Mouse (Mus musculus) heart, postnatal 4 days (tissue): ENCODE measurements around the gene Tmem189. TPM values are rescaled to one million over a fixed set of nuclear protein-coding genes. Genes with fewer than 3 reads are reported as not detected.

ENCODE experiments used
- DNase-seq: peaks from one replicate; pipeline ENCODE4 v3.0.0; 2021
- total RNA-seq, 2 experiments: library from RNA; stranded (reverse); gene quantifications; 2 replicates each; pipeline ENCODE4 v1.2.3; 2021

The Tmem189 gene
- total RNA-seq, 2 experiments from 2014 or later: 41.1 to 41.6 TPM

DNA sequence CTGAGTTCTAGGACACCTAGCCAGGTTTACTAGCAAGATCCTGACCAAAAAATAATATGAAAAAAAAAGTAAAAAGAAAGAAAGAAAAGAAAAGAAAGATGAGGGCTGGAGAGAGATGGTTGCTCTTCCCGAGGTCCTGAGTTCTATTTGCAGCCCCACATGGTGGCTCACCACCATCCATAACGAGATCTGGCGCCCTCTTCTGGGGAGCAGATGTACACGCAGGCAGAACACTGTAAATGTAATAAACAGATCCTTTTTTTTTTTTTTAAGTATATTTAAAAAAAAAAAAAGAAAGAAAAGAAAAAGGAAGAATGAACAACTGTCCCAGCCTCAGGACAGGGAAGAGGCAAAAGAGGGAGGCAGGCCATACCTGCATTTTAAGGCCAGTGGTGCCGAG is 11.0 kb downstream of the Tmem189 start:
- DNase-seq: no peak

DNA sequence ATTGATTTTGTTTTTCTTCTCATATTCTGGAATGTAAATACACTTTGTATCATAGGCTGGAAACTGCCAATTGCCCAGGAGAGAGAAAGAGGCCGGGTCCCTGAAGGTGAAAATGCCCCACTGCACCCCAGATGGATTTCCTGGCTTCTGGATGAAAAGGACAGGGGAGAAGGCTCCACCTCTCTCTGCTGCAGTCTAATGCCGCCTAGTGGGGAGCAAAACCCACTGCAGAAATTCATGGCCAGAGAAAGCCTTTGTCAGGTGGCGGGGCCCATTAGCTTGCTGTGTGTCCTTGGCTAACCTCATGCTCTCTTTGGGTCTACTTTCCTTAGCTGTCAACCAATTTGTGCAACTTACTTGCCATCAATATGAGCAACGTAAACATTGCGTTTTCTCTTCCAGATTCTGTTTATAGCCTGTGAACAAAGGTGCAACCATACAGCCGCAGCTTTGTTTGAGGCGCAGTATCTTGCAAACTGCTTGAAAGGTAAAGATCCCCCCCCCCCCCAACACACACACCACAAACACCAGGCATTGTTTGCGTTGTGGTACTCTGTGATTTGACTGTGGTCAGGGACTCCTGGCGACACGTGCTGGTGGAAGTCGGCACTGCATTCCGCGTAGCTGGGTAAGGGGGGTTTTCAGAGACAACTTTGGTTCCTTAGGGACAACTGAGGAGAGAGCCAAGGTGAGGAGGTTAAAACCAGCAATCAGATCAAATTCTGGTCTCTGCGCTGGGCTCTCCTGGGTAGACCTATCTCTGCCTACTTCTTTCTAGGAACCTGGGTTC is 14.3 kb downstream of the Tmem189 start:
- peak; percentile 59 for DNase-seq

DNA sequence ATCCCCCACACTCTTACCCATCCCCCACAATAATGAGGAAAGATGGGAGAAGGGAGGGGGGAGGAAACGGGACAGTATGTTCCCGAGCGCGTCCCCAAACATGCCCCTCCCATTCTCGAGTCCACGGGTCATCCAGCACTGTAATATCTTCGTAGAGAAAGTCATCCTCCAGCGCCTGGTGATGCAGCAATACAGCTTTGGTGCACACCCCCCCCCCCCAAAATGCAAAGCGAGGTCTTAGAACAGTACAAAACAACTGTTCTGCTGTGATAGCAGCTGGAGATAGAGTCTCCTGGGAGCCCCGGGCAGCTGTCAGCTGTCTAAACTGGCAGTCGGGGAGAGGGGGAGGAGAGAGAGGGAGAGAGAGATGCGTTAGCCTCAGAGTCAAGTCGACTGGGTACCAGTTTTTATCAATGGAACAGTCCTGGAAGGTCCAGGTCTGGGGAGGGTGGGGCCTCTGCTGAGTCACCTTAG is 17.4 kb downstream of the Tmem189 start:
- peak; percentile 69 for DNase-seq

DNA sequence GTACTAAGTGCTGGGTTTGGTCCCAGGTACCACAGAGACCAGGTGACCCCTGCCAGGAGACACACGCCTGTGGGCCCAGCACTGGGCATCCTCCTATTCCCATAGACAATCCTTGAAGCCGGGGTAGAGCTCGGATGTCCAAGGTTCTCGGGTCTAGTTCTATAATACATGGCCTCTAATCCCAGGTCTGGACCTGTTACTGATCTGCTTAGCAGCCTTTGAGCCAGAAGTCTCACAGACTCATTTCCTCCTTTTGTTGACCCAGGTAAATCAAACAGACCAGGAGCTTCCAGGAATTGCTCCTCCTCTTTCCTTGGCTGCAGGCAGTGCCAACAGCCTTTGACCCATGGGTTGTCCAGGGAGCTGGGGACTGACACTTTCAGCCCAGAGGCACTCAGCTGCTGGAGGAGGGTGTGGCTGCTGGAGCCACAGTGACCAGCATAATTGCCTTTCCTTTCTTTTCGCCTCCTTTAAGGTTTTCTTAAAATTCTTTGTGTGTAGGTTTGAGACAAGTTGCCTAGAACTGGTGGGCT is 18.5 kb downstream of the Tmem189 start:
- DNase-seq: no peak

DNA sequence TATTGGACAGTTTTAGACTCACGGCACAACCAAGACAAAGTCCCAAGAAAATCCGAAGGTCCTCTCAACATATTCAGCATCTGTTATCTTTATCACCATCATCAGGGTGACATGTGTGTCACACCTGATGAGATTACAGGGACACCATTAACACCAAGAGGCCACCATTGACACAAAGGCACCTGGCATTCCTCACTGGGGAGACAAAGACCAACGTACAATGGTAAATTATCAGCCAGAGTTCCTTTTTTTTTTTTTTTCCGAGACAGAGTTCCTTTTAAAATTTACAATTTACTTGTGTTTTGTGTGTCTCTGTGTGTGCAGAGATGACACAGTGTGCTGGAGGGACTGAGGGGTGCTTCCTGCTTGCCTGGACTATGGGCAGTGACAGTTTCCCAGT is 20.2 kb downstream of the Tmem189 start:
- DNase-seq: no peak

DNA sequence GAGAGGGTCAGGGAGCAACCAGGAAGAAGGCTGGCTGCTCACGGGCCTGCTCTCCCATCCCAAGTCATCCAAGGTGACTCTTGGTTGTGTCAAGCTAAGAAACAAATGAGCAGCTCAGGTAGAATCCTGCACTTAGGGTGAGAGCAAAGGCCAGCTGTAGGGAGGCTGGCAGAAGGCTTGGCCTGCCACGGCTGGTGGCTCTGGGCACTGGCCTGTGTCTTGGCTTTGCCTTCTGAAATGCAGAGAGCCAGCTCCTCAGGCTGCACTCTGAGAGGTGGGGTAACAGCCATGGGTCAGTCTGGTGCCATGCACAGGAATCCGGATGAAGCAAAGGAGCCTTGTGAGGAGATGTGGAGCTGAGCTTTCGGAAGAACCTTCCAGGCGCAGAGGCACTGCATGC is 21.2 kb downstream of the Tmem189 start:
- no peak for DNase-seq

DNA sequence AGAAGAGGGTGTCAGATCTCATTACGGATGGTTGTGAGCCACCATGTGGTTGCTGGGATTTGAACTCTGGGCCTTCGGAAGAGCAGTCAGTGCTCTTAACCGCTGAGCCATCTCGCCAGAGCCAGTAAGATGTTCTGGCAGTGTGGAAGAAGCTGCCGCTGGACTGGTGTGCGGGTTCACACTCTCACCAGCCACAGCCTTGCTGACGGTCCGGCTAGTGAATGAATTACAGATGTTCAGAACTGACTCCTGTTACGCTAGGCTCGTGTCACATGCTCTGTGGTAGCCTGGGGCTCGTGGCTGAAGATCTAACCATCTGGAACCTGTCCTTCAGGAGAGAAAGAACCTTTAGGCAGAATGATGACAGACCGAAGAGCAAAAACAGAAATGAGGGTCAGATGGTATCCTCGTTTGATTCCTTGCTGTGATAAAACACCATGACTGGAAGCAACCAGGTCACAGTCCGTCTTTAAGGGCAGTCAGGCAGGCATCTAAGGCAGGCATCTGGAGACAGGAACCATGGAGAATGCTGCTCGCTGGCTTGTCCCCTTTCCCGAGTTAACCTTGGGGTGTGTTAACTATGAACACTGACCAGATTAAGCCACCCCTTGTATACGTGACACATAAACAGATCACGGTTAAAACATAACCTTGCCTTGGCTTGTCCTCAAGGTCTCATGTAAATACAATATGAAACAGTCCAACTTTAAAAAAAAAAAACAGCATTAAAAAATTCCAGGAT is 23.5 kb downstream of the Tmem189 start:
- no peak for DNase-seq

DNA sequence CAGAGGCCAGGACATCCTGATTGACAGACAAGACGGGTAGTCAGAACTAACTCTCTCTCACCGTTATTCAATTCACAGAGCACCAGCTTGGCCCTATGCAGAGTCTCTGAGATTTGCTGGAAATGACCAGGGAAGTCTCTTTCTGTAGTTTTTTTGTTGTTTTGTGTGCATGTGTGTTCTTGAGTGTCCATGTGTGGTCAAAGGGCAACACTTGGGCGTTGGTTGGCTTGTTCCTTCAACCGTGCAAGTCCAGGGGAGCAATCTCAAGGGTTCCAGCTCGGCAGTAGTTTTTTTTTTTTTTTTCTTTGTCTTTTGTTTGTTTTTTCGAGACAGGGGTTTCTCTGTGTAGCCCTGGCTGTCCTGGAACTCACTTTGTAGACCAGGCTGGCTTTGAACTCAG is 26.9 kb downstream of the Tmem189 start:
- DNase-seq: no peak

DNA sequence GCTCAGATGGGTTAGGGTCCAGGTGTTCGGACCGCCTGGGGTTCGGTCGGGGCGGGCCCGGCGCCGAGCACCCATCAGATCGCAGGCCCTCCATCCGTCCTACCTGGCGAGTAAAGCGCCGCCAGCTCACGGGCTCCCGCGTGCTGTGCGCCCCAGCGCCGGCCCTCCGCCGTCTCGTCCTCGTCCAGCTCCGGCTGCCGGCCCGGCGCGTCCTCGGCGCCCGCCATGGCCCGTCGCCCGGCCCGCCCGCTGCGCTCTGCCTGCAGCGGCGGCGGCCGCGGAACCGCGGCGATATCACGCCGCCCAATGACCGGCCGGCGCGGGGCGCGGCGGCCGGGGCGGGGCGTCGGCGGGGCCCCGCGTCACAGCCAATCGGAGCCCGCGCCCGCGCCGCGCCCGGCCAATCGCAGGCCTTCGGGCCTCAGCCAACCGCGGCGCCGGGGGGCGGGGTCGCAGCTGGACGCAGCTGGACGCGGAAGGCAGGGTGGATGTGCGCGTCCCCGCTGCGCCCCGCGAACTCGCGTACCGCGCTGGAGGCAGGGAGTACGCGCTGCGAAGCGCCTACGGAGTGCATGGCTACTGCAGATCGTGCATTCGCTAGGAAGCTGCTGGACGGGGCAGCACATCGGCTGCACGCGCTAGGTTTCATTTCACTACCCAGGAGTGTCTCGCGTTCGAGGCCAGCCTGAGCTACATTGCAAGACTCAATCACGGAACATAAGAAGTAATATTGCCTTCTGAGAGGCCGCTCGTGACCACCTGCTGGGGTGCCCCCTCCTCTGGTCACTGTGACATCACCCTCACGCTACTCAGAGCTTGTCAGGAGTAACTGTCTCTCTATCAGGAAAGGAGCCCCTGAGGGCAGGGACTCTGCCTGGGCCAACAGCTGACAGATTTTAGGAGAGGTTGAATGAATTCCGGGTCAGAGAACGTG is 28.1 kb downstream of the Tmem189 start, which contains the start of gene Gm20431:
Gene Gm20431, minus strand, starts transcription at position 227 of the 934 bp plus-strand sequence.
- DNase-seq: peak; percentile 98

DNA sequence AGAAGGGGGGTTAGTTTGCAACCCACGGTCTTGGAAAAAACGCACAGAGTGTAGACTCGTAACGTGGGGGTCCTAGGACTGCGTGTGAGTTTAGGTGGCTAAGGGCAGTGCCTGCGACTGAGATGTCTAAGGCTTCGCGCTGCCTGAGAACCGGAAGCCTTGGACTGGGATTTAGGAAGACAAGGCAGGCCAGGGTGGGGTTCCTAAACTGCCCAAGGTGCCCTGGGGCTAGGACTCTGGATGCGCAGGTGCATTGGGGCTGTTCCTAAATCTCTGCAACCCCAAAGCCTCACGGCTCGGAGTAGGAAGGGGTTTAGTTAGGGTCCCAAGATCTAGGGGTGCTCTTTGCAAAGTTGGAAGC is 29.0 kb downstream of the Tmem189 start:
- DNase-seq: no peak

DNA sequence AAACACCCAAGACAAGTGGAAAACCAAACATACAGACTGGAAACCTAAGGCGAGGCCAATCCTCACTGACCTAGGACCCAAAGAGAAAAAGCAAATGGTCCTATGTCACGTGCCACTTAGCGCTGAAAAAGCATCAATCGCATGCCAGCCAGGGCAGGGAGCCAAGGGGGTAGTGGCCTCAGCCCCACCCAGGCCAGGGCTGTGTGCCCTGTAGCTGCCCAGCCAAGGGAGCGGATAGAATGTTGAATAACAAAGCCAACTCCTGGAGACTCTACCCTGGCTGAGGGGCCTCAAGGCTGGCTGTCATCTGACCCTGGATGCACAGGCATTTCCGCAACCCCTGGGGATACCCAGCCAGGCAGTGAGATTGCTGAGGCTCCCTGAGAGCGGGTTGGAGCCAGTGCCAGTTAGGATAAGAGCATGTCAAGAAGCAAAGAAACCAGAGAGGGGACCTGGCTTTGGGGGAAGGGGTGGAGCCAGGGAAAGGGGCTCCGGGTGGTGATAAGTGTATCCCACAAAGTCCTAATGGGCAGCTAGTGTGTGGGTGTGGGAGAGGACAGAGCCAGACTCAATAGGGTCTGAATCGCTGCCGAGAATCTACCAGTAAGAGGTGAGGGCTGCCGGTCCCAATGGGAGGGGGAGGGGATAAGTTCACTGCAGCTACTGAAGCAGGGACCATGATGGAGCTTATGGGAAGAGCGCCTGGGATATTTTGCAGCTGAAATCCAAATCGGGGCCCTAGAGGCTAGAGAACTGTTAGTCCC is 29.6 kb downstream of the Tmem189 start:
- DNase-seq: peak; percentile 84

DNA sequence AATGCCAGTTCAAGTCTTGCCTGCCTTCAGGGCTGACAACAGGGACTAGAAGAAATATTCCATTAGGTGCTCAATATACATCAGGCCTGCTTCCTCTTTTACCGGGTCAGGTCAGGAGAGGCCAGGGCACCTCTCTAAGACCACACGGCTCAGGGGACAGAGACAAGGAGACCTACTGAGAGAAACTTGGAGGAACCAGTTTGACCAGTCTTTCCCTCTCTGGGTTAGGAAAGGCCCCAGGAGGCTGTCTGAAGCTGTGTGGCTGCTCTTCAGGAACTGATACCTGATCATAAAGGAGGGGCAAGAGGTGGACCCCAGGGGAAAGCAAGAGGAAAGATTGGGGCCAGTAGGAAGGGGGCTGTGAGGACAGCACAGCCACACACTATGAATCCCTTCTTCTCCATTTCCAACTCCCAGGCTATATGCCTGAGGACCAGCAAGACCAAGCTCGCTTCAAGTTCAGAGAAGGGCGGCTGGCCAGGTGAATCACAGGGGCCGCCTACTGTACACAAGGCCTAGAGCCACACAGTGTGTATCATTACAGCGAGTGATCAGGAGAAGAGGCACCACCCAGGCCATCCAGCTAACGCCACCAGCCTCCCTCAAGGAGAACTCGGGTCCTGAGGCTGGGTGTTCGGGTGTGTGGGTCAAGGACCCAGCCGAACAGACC is 30.3 kb downstream of the Tmem189 start:
- DNase-seq: no peak

DNA sequence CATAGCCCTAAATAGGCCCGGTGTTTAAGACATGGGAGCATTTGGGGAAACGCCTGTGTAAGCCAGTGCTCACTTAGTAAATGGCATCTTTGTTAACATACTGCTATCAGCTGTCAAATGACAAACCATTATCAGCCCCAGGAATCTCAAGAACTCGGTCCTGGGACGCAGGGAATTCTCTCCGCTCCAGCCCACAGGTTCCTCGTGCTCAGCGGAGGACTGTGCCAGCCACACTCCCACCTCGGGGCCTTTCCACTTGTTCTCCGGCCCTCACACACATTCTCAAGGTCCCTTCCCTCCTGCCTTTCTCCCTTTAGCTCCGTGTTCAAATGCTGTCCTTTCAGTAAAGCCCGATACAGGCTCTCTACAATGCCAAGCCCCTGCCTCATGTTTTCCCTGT is 30.9 kb downstream of the Tmem189 start:
- DNase-seq: no peak

DNA sequence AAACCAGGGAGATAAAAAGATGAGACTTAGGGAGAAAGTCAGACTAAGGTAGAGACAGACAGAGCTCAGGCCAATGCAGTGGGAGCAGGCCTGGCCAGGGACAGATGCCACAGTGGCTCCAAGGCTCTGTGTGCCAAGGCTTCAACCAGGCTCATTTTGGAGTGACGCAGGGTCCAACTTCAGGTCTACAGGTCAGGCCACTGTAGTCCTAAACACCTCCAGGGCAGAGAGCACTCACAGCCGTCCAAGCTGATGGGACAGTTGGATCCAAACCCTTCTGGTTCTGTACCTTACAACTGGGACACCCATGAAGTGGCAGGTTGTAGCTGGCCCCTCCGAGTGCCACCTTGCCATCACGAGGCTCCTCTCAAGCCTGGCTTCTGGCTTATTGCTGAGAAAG is 31.6 kb downstream of the Tmem189 start:
- DNase-seq: no peak

DNA sequence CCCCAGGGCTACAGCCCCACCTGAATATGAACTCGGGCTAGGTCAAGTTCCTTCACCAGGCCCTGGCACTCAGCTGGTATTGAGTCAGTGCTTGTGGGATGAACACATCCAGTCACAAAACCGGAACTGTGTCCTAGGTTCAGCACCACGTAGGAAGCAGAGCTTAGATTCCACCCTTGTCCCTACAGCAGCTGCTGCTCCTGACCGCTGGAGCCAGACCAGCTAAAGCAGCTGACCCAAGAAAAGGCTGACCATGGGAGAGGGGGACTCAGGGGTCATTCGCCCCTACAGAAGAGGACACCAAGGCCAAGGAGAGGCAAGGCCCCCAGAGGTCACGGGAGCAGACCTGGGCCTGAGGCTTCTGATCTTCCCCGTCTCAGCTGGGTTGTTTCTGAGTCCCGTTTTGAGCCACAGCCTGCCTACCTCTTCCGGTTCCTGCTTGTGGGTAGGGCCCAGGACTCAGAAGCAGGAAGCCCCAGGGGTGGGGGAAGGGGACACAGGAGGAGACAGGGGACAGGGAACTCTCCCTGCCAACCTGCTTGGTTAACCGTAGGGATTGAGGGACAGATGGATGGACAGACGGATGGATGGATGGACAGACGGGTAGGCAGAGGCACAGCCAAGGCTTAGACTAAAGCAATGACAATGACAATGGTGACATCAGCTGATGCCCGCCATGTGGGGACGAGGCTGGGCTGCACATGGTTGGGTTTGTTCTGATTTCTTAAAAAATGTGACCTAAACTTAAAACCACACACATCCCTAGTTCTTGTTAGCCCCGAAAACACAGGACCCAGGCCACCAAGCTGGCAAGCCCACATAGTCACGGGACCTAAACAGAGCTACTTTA is 32.8 kb downstream of the Tmem189 start:
- no peak for DNase-seq

DNA sequence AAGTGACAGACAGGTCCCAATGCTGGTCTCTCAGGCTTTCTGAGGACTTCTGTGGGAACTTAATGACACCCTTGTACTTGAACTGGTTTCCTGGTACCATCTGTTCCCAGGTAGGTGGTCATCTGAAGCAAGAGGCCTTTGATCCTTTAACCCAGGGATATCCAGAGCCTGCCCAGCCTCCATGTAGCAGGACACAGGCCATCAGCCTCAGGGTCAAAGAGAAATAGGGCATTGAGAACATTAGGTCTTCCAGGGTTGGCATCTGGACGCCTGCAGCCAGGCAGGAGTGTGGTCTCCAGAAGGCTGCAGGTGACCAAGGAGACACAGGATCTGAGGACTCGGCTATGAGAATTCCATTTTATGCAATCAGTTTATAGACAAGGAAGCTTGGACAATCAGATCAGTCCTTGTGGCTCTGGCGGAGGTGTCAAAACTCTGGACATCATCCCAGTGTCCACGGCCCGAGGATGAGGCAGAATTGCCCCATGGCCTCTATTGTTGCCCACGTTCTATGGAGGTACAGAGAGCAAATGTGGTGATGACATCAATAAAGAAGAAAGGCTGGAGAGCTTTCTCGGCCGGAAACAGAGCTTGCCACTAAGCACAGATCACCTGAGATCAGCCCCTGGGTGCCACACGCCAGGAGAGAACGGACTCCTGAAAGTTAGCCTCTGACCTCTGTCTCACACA is 34.6 kb downstream of the Tmem189 start:
- DNase-seq: no peak

DNA sequence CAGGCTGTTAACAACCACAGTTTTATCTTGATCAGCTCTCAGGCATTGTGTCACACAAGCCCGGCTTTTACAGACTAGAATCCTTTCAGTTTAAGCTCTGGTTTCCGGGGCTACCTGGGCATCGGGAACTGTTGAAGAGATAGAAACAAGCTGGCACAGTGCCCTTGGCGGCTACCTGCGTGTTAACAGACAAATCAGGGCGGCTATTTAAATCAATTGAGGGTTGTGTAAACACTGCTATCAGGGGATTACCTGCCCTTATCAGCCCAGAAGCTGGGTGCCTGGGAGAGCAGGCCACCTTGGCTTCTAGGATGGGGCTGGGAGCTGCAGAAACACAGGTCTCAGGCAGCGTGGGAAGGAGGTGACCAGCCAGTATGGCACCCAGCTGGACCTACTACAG is 36.9 kb downstream of the Tmem189 start:
- DNase-seq: no peak

DNA sequence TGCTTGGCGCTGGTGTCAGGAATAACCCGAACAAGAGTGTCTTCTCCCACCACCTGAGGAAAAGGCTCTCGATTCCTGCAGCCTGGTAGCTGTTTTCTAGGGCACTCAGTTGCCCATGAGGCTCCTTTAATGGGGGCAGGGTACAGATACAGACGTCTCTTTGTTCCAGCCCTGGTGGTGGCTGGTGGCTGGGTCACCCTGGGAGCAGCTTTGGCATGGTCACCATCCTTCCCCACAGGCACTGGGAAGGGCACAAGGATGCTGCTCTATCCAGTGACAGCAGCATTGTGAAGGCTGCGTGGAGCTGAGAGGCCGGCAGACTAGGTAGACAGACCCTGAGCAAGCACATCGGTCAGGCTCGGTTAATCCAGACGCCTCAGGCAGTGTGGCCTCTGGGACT is 38.0 kb downstream of the Tmem189 start:
- DNase-seq: no peak

DNA sequence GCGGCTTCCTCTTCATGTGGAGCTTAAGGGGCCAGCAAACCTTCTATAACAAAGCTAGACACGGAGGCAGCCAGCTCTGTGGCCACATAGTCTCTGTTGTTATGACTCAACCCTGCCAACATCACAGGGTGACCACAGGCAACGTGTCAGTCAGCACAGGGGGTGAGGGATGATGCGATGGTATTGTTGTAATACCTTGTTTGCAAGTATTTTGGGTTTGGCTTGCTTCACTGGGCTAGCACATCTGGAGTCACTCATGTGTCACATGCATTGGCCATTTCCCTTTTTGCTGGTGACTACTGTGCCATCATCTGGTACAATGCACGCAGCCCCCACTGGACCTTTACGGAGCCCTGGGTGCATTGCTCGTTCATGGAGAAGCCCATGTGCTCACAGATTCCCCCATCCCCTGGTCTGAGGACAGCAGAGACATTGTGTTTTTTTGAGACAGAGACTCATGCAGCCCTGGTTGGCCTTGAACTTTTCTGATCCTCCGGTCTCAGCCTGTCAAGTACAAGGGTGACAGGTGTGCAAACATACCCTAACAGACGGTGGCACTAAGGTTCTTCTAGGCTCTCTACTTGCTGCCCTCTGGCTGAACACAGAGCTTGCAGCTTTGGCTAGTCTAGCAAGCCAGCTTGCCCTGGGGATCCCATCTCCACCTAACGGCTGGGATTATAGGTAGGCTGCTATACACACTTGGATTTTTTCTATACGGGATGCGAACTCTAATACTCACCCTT is 40.2 kb downstream of the Tmem189 start:
- no peak for DNase-seq
